Mouse (Mus musculus) thymus, adult 2 months (tissue): ENCODE measurements around the gene Slc25a21.

Experiments
- CTCF ChIP-seq: fragments of 200-500 bp; IDR thresholded peaks from 2 replicates; pipeline ENCODE4 v1.5.1; 2012; ENCODE audit warnings: mild to moderate bottlenecking, control low read depth, low read length, moderate library complexity, borderline replicate concordance; ENCODE audit not compliant: control insufficient read depth, poor library complexity, insufficient read depth; ENCODE audit errors: extremely low read depth
- POLR2A ChIP-seq: fragments of 200-500 bp; IDR thresholded peaks from 2 replicates; pipeline ENCODE4 v1.6.1; 2012; ENCODE audit warnings: mild to moderate bottlenecking, low read length, control low read depth, moderate library complexity; ENCODE audit not compliant: control insufficient read depth, poor library complexity, insufficient read depth; ENCODE audit errors: extremely low read depth

DNA sequence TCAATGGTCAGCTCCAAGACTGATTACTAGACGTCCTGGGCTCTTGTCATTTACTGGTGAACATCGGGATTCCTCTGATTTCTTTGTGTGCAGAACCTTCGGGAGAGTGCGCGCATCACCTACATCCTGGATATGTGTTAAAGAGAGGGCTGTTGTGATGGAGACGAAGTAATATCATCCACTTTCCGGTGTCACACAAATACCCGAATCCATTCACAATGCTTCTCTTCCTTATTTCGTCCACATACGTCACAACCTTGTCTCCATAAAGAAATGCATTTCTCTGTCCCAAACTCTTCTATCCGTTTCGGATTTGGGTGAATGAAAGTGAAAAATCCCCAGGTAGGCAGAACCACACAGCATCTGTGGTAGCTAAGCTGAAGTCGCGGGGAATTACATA, 502.9 kb downstream of the Slc25a21 start:
- TF ChIP-seq CTCF, result no peak
- no peak for TF ChIP-seq POLR2A
